Mouse (Mus musculus) stomach, embryonic 14.5 days (tissue): ENCODE measurements around the gene Zfp839. TPM values are rescaled to one million over a fixed set of nuclear protein-coding genes. Genes with fewer than 3 reads are reported as not detected.

Source experiments
- ATAC-seq: fragments of 200-750 bp; cut with Nextera tagmentation; 2 replicates; pipeline ENCODE4 v1.8.0; 2017; ENCODE audit warnings: low read depth, moderate TSS enrichment; ENCODE audit not compliant: insufficient number of reproducible peaks, insufficient read depth, low FRiP score
- H3K27ac ChIP-seq: fragments of 300-500 bp; sonication (generic); 2 replicates; pipeline ENCODE4 v1.5.1; 2014; ENCODE audit warnings: mild to moderate bottlenecking, low read length, moderate library complexity, mixed read lengths
- H3K27me3 ChIP-seq: fragments of 300-500 bp; sonication (generic); 2 replicates; pipeline ENCODE4 v1.6.1; 2014; ENCODE audit warnings: low read length, control low read depth, mixed read lengths; ENCODE audit not compliant: control insufficient read depth, insufficient read depth
- H3K36me3 ChIP-seq: fragments of 300-500 bp; sonication (generic); 2 replicates; pipeline ENCODE4 v1.6.1; 2014; ENCODE audit warnings: mild to moderate bottlenecking, control low read depth, low read length, moderate library complexity, mixed read lengths; ENCODE audit not compliant: control insufficient read depth, insufficient read depth
- H3K4me1 ChIP-seq: fragments of 300-500 bp; sonication (generic); 2 replicates; pipeline ENCODE4 v1.6.1; 2014; ENCODE audit warnings: low read length, control low read depth, mixed read lengths; ENCODE audit not compliant: control insufficient read depth, insufficient read depth
- H3K4me2 ChIP-seq: fragments of 300-500 bp; sonication (generic); replicated peaks from 2 replicates; pipeline ENCODE4 v1.6.1; 2014; ENCODE audit warnings: low read depth, low read length, control low read depth
- H3K4me3 ChIP-seq: fragments of 300-500 bp; sonication (generic); 2 replicates; pipeline ENCODE4 v1.5.1; 2014; ENCODE audit warnings: low read depth, low read length, control low read depth
- H3K9ac ChIP-seq: fragments of 300-500 bp; sonication (generic); replicated peaks from 2 replicates; pipeline ENCODE4 v1.6.1; 2014; ENCODE audit warnings: low read depth, mild to moderate bottlenecking, control low read depth, low read length, moderate library complexity, mixed read lengths
- H3K9me3 ChIP-seq: fragments of 300-500 bp; sonication (generic); 2 replicates; pipeline ENCODE4 v1.6.1; 2016; ENCODE audit warnings: low read depth, low read length, control low read depth; ENCODE audit not compliant: control insufficient read depth
- WGBS: fragments of 180-500 bp; shearing (Covaris S2); extraction: QIAGEN DNeasy Blood & Tissue Kit; methylation state at CpG from one replicate; pipeline ENCODE4 v1.1.7; 2014; 5-methylcytosine and 5-hydroxymethylcytosine counted together
- polyA plus RNA-seq: library from polyadenylated mRNA; unstranded; fragments of >200 nt; fragmentation: Nextera tagmentation; extraction: Ambion mirVana; gene quantifications from 2 replicates; pipeline ENCODE4 v1.2.1, GENCODE M21; 2014

Gene Zfp839
- polyA plus RNA-seq, 1 experiment from 2014 or later = 4.6 TPM

- H3K9me3 ChIP-seq = no peaks in the 10 kb centered on the region
- H3K27ac ChIP-seq = no peak overlapping the region
- H3K36me3 ChIP-seq = peaks cover 3% of the 10 kb centered on the region; the same call in 1 of the 2 replicates
- 95% methylated on average over 2 of the region's 2 CpGs for WGBS
- H3K4me1 ChIP-seq = peaks cover 13% of the 10 kb centered on the region; the same call in 1 of the 2 replicates
- H3K9ac ChIP-seq = no peak overlapping the region
- H3K4me2 ChIP-seq = no peak overlapping the region
- H3K4me3 ChIP-seq = no peak overlapping the region
- no peaks in the 10 kb centered on the region for H3K27me3 ChIP-seq
- ATAC-seq = no peak
Observed at GRCm38 (mm10) chr12:110885251-110885650, 35.2 kb downstream of the Zfp839 start.

GRCm38 (mm10) chr12:110888106-110888505 lies 38.1 kb downstream of the Zfp839 start:
- no peak for ATAC-seq
- H3K9me3 ChIP-seq = no peaks in the 10 kb centered on the region
- no peaks in the 10 kb centered on the region for H3K27me3 ChIP-seq
- peak overlapping the region; percentile 76 for H3K9ac ChIP-seq
- H3K4me1 ChIP-seq = peaks cover 15% of the 10 kb centered on the region; the same call in 1 of the 2 replicates
- H3K36me3 ChIP-seq = no peaks in the 10 kb centered on the region
- H3K4me3 ChIP-seq = peak overlapping the region; percentile 86
- H3K27ac ChIP-seq = no peak overlapping the region
- peak overlapping the region; percentile 75 for H3K4me2 ChIP-seq
- WGBS = 43% methylated on average over 12 of the region's 12 CpGs

- Histone ChIP-seq H3K9ac (peak overlapping the region; percentile 76), H3K9me3 (no peaks in the 10 kb centered on the region), H3K36me3 (no peaks in the 10 kb centered on the region), H3K27ac (no peak overlapping the region), H3K4me2 (peak overlapping the region; percentile 75), H3K4me3 (peak overlapping the region; percentile 86), H3K4me1 (peaks cover 15% of the 10 kb centered on the region; the same call in 1 of the 2 replicates), H3K27me3 (no peaks in the 10 kb centered on the region)
- ATAC-seq = no peak
- WGBS = under 1% methylated on average over 25 of the region's 25 CpGs
Observed at GRCm38 (mm10) chr12:110888606-110889005, 38.6 kb downstream of the Zfp839 start.

- Histone ChIP-seq H3K27me3 (no peaks in the 10 kb centered on the region), H3K27ac (peak within 1 kb of the TSS; percentile 71), H3K4me3 (peak within 1 kb of the TSS; percentile 86), H3K9ac (peak within 1 kb of the TSS; percentile 76), H3K4me2 (peak within 1 kb of the TSS; percentile 81), H3K36me3 (no peaks in the 10 kb centered on the region), H3K9me3 (no peaks in the 10 kb centered on the region), H3K4me1 (peaks cover 15% of the 10 kb centered on the region; the same call in 1 of the 2 replicates)
- peak; percentile 100 for ATAC-seq
- WGBS = under 1% methylated on average over 68 of the region's 74 CpGs
Observed at GRCm38 (mm10) chr12:110889036-110890020, 39.3 kb downstream of the Zfp839 start, which contains the start of the genes Cinp and Tecpr2. Gene Cinp, minus strand, starts transcription at chr12:110889145. Gene Tecpr2, plus strand, starts transcription at chr12:110889264.

- peaks cover 15% of the 10 kb centered on the region; the same call in 1 of the 2 replicates for H3K4me1 ChIP-seq
- no peaks in the 10 kb centered on the region for H3K9me3 ChIP-seq
- ATAC-seq = no peak
- no peak overlapping the region for H3K4me2 ChIP-seq
- H3K9ac ChIP-seq = no peak overlapping the region
- H3K27me3 ChIP-seq = no peaks in the 10 kb centered on the region
- H3K36me3 ChIP-seq = no peaks in the 10 kb centered on the region; the same call in 1 of the 2 replicates
- H3K4me3 ChIP-seq = no peak overlapping the region
- no peak overlapping the region for H3K27ac ChIP-seq
- WGBS = 96% methylated on average over 1 of the region's 1 CpGs
Observed at GRCm38 (mm10) chr12:110891887-110892286, 41.8 kb downstream of the Zfp839 start.

- Histone ChIP-seq H3K4me2 (no peak overlapping the region), H3K9me3 (no peaks in the 10 kb centered on the region), H3K27ac (no peak overlapping the region), H3K9ac (no peak overlapping the region), H3K4me1 (no peaks in the 10 kb centered on the region), H3K4me3 (no peak overlapping the region), H3K36me3 (no peaks in the 10 kb centered on the region), H3K27me3 (no peaks in the 10 kb centered on the region)
- WGBS = 76% methylated on average over 4 of the region's 4 CpGs
- no peak for ATAC-seq
Observed at GRCm38 (mm10) chr12:110902106-110902505, 52.1 kb downstream of the Zfp839 start.

GRCm38 (mm10) chr12:110903536-110903935 lies 53.5 kb downstream of the Zfp839 start:
- Histone ChIP-seq H3K4me3 (no peak overlapping the region), H3K36me3 (no peaks in the 10 kb centered on the region), H3K9me3 (no peaks in the 10 kb centered on the region), H3K27ac (no peak overlapping the region), H3K4me2 (no peak overlapping the region), H3K9ac (no peak overlapping the region), H3K4me1 (no peaks in the 10 kb centered on the region), H3K27me3 (no peaks in the 10 kb centered on the region)
- no peak for ATAC-seq
- WGBS = 82% methylated on average over 2 of the region's 2 CpGs

GRCm38 (mm10) chr12:110907845-110908244 lies 57.8 kb downstream of the Zfp839 start:
- H3K27ac ChIP-seq = no peak overlapping the region

More at GRCm38 (mm10) chr12:110907845-110908244, 57.8 kb downstream of the Zfp839 start:
- Histone ChIP-seq H3K4me3 (no peak overlapping the region), H3K27me3 (no peaks in the 10 kb centered on the region), H3K4me1 (no peaks in the 10 kb centered on the region), H3K9me3 (no peaks in the 10 kb centered on the region), H3K36me3 (no peaks in the 10 kb centered on the region), H3K4me2 (no peak overlapping the region), H3K9ac (no peak overlapping the region)
- 60% methylated on average over 3 of the region's 3 CpGs for WGBS
- no peak for ATAC-seq
